In the genomic region with DNA sequence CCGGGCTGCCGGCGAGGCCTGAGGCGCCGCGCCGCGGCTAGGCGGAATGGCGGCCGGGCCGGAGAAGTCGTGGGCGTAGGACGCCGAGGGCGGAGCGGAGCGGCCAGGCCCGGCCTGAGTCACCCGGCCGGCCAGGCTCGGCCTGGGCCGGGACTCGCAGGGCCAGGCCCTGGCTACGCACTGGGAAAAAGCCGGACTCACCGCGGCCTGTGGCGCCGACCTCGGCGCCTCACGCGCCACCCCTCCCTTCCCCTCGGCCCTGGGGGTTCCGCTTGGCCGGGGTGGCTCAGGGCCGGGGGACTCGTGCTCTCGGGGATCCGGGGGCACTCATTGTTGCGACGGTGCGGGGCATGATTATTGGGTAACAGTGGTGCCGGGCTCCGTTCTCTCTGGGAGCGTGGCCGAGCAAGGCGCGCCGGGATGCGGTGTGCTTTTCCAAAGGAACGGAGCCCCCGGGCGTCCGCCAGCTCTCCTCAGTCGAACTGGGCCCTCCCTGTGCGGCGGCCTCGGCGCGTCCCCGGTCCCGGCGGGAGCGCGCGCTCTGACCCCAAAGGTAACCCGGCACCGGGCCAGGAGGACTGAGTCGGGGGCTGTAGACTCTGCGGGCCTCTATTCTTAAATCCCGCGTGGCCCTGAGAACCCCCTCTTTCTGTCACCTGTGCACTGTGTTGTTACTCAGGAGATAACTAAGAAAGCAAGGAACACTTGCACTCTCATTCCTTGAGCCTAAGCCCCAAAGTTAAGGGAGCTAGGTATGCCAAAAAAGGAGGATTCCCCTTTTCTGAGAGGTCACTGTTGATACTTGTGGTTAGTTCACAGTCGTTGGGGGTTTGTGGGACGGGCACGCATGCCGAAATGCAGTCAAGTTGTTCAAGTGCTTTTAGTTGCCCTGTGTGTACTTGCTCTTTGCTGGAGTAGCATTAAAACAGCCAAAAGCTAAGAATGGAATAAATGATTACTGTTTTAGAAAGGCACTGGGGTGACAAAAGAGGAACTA, we compare ENCODE assay signal across 8 mouse cellular contexts. TPM values are rescaled to one million over a fixed set of nuclear protein-coding genes. Genes with fewer than 3 reads are reported as not detected.
DNase-seq lines count a peak whose midpoint lies in the region; TF ChIP-seq lines count a peak whose summit lies in the region.

No protein-coding gene starts in this region.

- WGBS in cerebellum, adult 2 months, result under 1% methylated on average over 78 of the region's 79 CpGs
- under 1% methylated on average over 77 of the region's 79 CpGs for WGBS in hindbrain, embryonic 10.5 days

- peak; percentile 76 for DNase-seq in MEL-GATA-1-ER (ENCODE audit: extremely low read depth, low read depth)
- DNase-seq in cerebellum, adult 2 months, result peak; percentile 69 to 75
- DNase-seq in forelimb bud, embryonic 11.5 days (ENCODE audit: low read depth, low spot score), result peak; percentile 62
- peak; percentile 77 for DNase-seq in hindbrain, embryonic 10.5 days (ENCODE audit: low spot score)
- peak; percentile 49 to 53 for DNase-seq in layer of hippocampus, postnatal 14 days (ENCODE audit: low spot score in 2 of 2)
- peak; percentile 67 for DNase-seq in lung, postnatal 14 days
- peak; percentile 67 for DNase-seq in ovary, postnatal 36 days (ENCODE audit: low spot score)
- DNase-seq in thymus, postnatal 36 days, result peak; percentile 69 to 71

- 0 out of 2 replicates have a peak, but pooled peaks have one; percentile 31 for TF ChIP-seq POLR2A in cerebellum, adult 2 months (IDR thresholded peaks at IDR 0.05; ENCODE audit: borderline replicate concordance, insufficient read depth, low read length)

- peak overlapping the region; percentile 77 for H3K27ac ChIP-seq in cerebellum, adult 2 months (ENCODE audit: insufficient read depth, low read length)
- H3K27ac ChIP-seq in hindbrain, embryonic 10.5 days, result peak overlapping the region; percentile 100

- peaks cover 5% of the 10 kb centered on the region; the same call in 1 of the 2 replicates for H3K36me3 ChIP-seq in hindbrain, embryonic 10.5 days

- no peaks in the 10 kb centered on the region for H3K9me3 ChIP-seq in hindbrain, embryonic 10.5 days

- peaks cover 7% of the 10 kb centered on the region; the same call in 1 of the 2 replicates for H3K4me1 ChIP-seq in cerebellum, adult 2 months (ENCODE audit: control insufficient read depth, insufficient read depth, low read length)
- H3K4me1 ChIP-seq in hindbrain, embryonic 10.5 days (replicated peaks), result peaks cover 28% of the 10 kb centered on the region

- no peak for TF ChIP-seq CTCF in cerebellum, adult 2 months (IDR thresholded peaks at IDR 0.05; ENCODE audit: borderline replicate concordance, insufficient read depth, low read depth, low read length)

- peak overlapping the region; percentile 89 for H3K4me3 ChIP-seq in cerebellum, adult 2 months (replicated peaks; ENCODE audit: insufficient read depth, low read depth, low read length)
- peak overlapping the region; percentile 93 for H3K4me3 ChIP-seq in hindbrain, embryonic 10.5 days

- no peaks in the 10 kb centered on the region for H3K27me3 ChIP-seq in cerebellum, adult 2 months (ENCODE audit: control insufficient read depth, insufficient read depth, low read length)
- no peaks in the 10 kb centered on the region for H3K27me3 ChIP-seq in hindbrain, embryonic 10.5 days (ENCODE audit: insufficient read depth, poor library complexity, severe bottlenecking)

RNA-seq across cellular contexts. Expression of a gene that starts 1.7 kb away (rescaled TPM):
- 111 and 112 TPM in 2 replicates for polyA plus RNA-seq in cerebellum, adult 2 months (2012; rRNA removed)
- 136 and 196 TPM in 2 replicates for polyA plus RNA-seq in hindbrain, embryonic 10.5 days (2016; fragmentation: Nextera tagmentation; extraction: Ambion mirVana)
- 100 to 1,000 TPM; 107 to 118 TPM for total RNA-seq in layer of hippocampus, postnatal 14 days (2021)

Comparison
In these comparisons a context has a peak if more than half of its experiments do, and no peak if none do; other contexts are left out.
1. Peak in every context shown above with its lines: DNase-seq, H3K4me3 ChIP-seq and H3K27ac ChIP-seq.